1 mouse cellular context compared by ENCODE assay signal in the genomic region with DNA sequence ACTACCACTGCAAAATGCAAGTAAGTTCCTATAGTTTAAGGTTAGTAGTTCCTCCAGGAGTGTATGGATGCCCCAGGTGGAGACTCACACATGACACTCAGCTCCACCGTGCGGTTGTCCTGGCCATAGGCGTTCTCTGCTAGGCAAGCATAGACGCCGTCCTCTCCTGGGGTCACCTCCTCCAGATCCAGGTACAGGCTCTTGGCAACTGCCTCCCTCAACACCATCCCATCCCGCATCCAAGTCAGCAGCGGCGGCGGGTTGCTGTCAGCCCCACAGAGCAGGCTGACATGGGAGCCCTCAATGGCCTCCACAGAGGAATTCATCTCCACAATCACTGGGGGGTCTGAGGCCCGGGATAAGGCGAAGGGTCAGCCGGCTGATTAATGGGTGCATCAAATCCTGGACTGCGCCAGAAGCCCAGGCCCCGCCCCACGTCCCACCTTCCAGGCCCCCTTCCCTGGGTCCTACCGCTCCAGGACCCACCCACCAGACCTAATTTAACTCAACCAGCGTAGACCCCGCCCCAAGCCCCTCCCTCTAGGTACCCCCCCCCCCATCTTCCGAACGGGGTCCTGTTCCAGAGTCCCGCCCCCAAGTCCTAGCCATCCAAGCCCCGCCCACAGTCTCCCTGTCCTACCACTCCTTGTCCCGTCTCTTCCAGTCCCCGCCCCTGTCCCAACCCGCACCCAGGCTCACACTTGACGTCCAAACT.
TF ChIP-seq lines count a peak whose summit lies in the region.

No protein-coding gene starts in this region.

TF ChIP-seq in ES-E14, 5 proteins besides CTCF, POLR2A, EP300 and RAD21:
- TF ChIP-seq HCFC1 (IDR thresholded peaks at IDR 0.05; ENCODE audit: borderline replicate concordance, insufficient read depth, low read length): no peak
